Comparison of ENCODE assay signal across 28 mouse cellular contexts in the genomic region with DNA sequence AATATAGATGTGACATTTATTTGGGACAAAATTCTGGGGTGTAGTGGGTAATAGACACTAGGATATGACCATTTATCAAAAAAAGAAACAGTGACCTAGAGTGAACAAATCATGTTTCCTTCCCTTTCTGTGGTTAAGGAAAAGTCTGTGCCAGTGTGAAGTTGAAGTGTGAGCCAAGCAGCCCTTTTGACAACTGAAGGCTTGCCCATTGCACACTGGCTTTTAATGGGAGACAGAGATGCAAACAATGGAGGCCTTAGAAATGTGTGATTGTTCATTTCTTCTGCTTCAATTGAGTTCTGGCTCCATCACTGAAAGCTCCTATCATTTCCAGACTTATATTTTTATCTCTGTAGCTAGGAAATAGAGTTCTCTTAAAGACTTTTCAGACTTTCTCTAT.
A peak's percentile ranks its signal among the peaks of the same experiment; 100 is the strongest.
DNase-seq lines count a peak whose midpoint lies in the region; ATAC-seq and TF ChIP-seq lines count a peak whose summit lies in the region.
"Had no signal": no experiment of that assay in that cellular context is flagged by ENCODE, and none has a peak within 500 bp of the region (broad histone marks: within the 10 kb centered on the region; RNA-seq: fewer than 3 reads in every experiment).

No protein-coding gene starts in this region.

- H3K4me1 ChIP-seq in intestine, postnatal 0 days (replicated peaks; ENCODE audit: control insufficient read depth, insufficient read depth, low read length), result no peaks in the 10 kb centered on the region
- no peaks in the 10 kb centered on the region for H3K4me1 ChIP-seq in midbrain, embryonic 15.5 days
- H3K4me1 ChIP-seq: embryonic facial prominence, embryonic 10.5 days; embryonic facial prominence, embryonic 13.5 days; heart, embryonic 12.5 days; heart, embryonic 15.5 days; hindbrain, embryonic 15.5 days; intestine, embryonic 15.5 days had no signal

- no peak overlapping the region for H3K4me3 ChIP-seq in intestine, postnatal 0 days (ENCODE audit: low read depth, low read length)
- no peak overlapping the region for H3K4me3 ChIP-seq in midbrain, embryonic 15.5 days
- H3K4me3 ChIP-seq: embryonic facial prominence, embryonic 10.5 days; embryonic facial prominence, embryonic 13.5 days; erythroblast, embryonic 14.5 days; forebrain, embryonic 12.5 days; gastrocnemius, adult 2 months; heart, embryonic 12.5 days; heart, embryonic 15.5 days; hindbrain, embryonic 15.5 days; intestine, embryonic 15.5 days had no signal

- H3K27me3 ChIP-seq in intestine, postnatal 0 days (replicated peaks; ENCODE audit: control insufficient read depth, insufficient read depth, low read length), result no peaks in the 10 kb centered on the region
- no peaks in the 10 kb centered on the region for H3K27me3 ChIP-seq in midbrain, embryonic 15.5 days (replicated peaks)
- H3K27me3 ChIP-seq: embryonic facial prominence, embryonic 13.5 days; forebrain, embryonic 12.5 days; heart, embryonic 12.5 days; heart, embryonic 15.5 days; hindbrain, embryonic 15.5 days; intestine, embryonic 15.5 days; Patski had no signal

- H3K9me3 ChIP-seq in intestine, postnatal 0 days (ENCODE audit: control insufficient read depth), result no peaks in the 10 kb centered on the region
- H3K9me3 ChIP-seq in midbrain, embryonic 15.5 days, result no peaks in the 10 kb centered on the region
- H3K9me3 ChIP-seq: embryonic facial prominence, embryonic 10.5 days; embryonic facial prominence, embryonic 13.5 days; forebrain, embryonic 12.5 days; heart, embryonic 12.5 days; heart, embryonic 15.5 days; hindbrain, embryonic 15.5 days; intestine, embryonic 15.5 days had no signal

- no peak overlapping the region for H3K9ac ChIP-seq in intestine, postnatal 0 days (ENCODE audit: low read depth, low read length)
- no peak overlapping the region for H3K9ac ChIP-seq in midbrain, embryonic 15.5 days
- H3K9ac ChIP-seq: embryonic facial prominence, embryonic 13.5 days; forebrain, embryonic 12.5 days; forebrain, postnatal 0 days; heart, embryonic 12.5 days; heart, embryonic 15.5 days; hindbrain, embryonic 15.5 days; intestine, embryonic 15.5 days had no signal

- ATAC-seq in hematopoietic stem cell, adult 5-6 weeks (replicated peaks in 1 of 2; ENCODE audit: insufficient read depth in 1 of 2, low FRiP score in 2 of 2, low TSS enrichment in 1 of 2, low read depth in 1 of 2, poor library complexity in 2 of 2, severe bottlenecking in 2 of 2), result peak; percentile 42 to 67; a peak in 2 of 4 replicates
- no peak for ATAC-seq in intestine, postnatal 0 days
- ATAC-seq in midbrain, embryonic 15.5 days (replicated peaks), result no peak
- ATAC-seq: forebrain, postnatal 0 days; intestine, embryonic 15.5 days; Patski had no signal

- DNase-seq in retina, postnatal 1 day, result peak; percentile 18
- no peak for DNase-seq in retina, embryonic 14.5 days (ENCODE audit: low spot score)
- peak; percentile 60 for DNase-seq in brain, embryonic 14.5 days (ENCODE audit: low read depth)
- DNase-seq: adrenal gland, adult 2 months; adrenal gland, postnatal 14 days; cerebellum, adult 11-12 months; cerebellum, adult 8-10 months; cerebellum, postnatal 14 days; embryo, embryonic 11 days; forebrain, postnatal 0 days; gastrocnemius, adult 2 months; gastrocnemius, postnatal 14 days; heart, adult 18-20 months; heart, postnatal 10 days; heart, postnatal 36 days; kidney, adult 18-20 months had no signal

- no peak overlapping the region for H3K27ac ChIP-seq in intestine, postnatal 0 days (ENCODE audit: low read depth, low read length)
- H3K27ac ChIP-seq in midbrain, embryonic 15.5 days, result no peak overlapping the region
- H3K27ac ChIP-seq: embryonic facial prominence, embryonic 10.5 days; embryonic facial prominence, embryonic 13.5 days; forebrain, embryonic 12.5 days; gastrocnemius, adult 2 months; heart, embryonic 15.5 days; hindbrain, embryonic 15.5 days; intestine, embryonic 15.5 days had no signal

- TF ChIP-seq POLR2A in brain, embryonic 14.5 days (IDR thresholded peaks at IDR 0.05; ENCODE audit: borderline replicate concordance, extremely low read depth, insufficient read depth, insufficient read length, poor library complexity, severe bottlenecking), result no peak

- TF ChIP-seq CTCF in brain, embryonic 14.5 days (IDR thresholded peaks at IDR 0.05; ENCODE audit: borderline replicate concordance, extremely low read depth, insufficient read depth, insufficient read length), result no peak
- no peak for TF ChIP-seq CTCF in intestine, postnatal 0 days (IDR thresholded peaks at IDR 0.05; ENCODE audit: low read depth)

- no peak overlapping the region for H3K4me2 ChIP-seq in intestine, postnatal 0 days (replicated peaks; ENCODE audit: low read depth)
- H3K4me2 ChIP-seq in midbrain, embryonic 15.5 days, result no peak overlapping the region
- H3K4me2 ChIP-seq: embryonic facial prominence, embryonic 13.5 days; forebrain, embryonic 12.5 days; heart, embryonic 12.5 days; heart, embryonic 15.5 days; hindbrain, embryonic 15.5 days; intestine, embryonic 15.5 days had no signal

- no peaks in the 10 kb centered on the region for H3K36me3 ChIP-seq in intestine, postnatal 0 days (ENCODE audit: control insufficient read depth, insufficient read depth)
- no peaks in the 10 kb centered on the region for H3K36me3 ChIP-seq in midbrain, embryonic 15.5 days (replicated peaks)
- H3K36me3 ChIP-seq: embryonic facial prominence, embryonic 10.5 days; embryonic facial prominence, embryonic 13.5 days; forebrain, embryonic 12.5 days; heart, embryonic 12.5 days; heart, embryonic 15.5 days; hindbrain, embryonic 15.5 days; intestine, embryonic 15.5 days had no signal

Comparison
In these comparisons a context has a peak if more than half of its experiments do, and no peak if none do; other contexts are left out.
1. ATAC-seq: peak in hematopoietic stem cell, adult 5-6 weeks (2 of 2); none in intestine, postnatal 0 days (single experiment) and midbrain, embryonic 15.5 days (single experiment).